Mouse (Mus musculus) cerebellum, postnatal 36 days (tissue): ENCODE data around the gene Fnbp1.

ENCODE experiments used
- DNase-seq, 2 experiments: peaks; one replicate each; pipeline ENCODE4 v3.0.0; 2021 to 2022; ENCODE audit warnings: mixed read lengths in 2 of 2

The Fnbp1 gene

DNA sequence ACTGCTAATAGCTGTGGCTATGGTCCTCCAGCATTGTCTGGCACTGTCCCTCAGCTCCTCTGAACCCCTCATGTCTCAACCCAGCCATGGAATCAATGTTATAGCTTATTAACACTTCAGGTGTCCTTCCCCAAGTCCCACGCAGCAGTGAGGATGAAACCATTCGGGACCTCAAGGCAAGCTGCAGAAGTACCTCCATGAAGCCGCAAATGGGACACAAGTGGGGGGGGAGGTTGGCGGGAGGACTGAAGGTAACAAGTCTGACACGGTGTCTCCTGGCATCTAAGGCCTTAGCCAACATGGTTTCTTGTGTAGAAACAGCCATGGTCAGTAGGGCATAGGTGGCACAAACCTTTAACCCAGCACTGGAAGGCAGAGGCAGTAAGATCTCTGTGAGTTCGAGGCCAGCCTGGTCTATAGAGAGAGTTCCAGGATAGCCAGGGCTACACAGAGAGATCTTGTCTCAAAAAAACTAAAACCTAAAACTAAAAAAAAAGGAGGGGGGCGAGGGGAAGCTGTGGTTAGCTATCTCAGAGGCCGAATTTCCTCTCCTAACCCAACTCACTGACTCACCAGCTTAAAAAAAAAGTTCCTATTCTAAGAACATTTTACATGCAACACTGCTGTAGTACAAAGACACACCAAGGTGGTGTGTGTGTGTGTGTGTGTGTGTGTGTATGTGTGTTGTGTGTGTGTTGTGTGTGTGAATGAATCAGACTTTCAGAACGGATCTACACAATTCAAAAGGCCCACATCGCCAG, 79.8 kb downstream of the Fnbp1 start:
- DNase-seq: peak in 1 of 2 experiments; percentile 40

GRCm38 (mm10) chr2:31060787-31061730, 80.7 kb downstream of the Fnbp1 start:
- DNase-seq: peak; percentile 90 to 91

- no peak for DNase-seq
These were observed 81.5 kb downstream of the Fnbp1 start for GRCm38 (mm10) chr2:31060271-31060670.

GRCm38 (mm10) chr2:31058443-31058842, 83.4 kb downstream of the Fnbp1 start:
- no peak for DNase-seq

DNA sequence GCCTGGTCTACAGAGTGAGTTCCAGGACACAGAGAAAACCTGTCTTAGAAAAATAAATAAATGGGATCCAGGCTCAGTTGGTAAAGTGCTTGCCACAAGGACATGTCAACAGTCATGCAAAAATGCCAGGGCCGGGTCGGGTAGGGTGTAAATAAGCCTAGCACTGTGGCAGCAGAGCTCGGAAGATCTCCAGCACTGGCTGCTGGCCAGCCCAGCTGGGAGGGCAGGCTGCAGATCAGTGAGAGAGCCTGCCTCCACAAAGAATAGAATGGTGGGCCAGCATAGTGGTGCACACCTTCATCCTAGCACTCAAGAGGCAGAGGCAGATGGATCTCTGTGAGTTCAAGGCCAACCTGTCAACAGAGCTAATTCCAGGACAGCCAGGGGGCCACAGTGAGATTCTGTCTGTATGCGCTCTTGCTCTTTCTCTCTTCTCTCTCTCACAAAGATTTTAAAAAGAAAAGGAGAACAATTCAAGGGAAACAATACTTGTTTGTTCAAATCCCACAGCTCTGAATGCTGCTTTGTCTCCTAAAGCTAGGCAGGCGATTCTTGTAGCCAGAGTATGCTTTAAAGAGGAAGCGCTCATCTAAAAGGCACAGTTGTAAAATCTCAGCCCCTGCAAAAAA, 84.1 kb downstream of the Fnbp1 start:
- DNase-seq: peak; percentile 74 to 80

DNA sequence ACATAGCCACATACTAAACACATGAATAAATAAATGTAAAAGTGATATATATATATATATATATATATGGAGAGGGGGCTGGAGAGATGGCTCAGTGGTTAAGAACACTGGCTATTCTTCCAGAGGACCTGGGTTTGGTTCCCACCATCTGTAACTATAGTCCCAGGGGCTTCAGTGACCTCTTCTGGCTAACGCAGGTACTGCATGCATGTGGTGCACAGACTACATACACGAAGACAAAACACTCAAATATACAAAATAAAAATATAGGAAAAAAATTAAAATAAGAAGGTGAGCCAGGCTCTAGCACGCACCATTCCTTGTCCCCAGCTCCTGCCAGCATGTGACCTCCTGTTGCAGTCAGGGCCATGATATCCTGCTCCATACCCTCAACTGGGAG, 85.7 kb downstream of the Fnbp1 start:
- no peak for DNase-seq

DNA sequence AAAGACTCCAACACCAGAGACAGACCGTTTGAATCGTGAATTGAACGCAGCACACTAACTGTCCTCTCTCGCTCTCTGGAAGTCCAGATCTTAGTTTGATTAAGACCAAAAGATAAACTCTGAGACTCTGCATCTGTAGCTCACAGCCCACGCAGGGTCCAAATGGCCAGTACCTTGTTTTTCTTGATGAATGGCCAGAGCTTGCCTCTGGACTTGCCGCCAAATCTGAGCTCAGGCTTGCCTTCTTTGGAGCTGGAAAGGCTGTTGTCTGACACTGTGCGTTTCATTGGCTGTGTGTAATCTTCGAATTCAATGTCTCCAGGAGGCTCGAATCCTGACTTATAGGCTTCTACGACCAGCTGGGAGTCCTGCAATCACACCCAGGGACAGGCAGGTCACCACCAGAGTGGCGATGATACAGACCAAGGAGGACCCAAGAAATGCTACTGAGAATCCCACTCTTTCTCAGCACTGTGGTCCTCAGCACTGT, 87.9 kb downstream of the Fnbp1 start:
- no peak for DNase-seq

DNA sequence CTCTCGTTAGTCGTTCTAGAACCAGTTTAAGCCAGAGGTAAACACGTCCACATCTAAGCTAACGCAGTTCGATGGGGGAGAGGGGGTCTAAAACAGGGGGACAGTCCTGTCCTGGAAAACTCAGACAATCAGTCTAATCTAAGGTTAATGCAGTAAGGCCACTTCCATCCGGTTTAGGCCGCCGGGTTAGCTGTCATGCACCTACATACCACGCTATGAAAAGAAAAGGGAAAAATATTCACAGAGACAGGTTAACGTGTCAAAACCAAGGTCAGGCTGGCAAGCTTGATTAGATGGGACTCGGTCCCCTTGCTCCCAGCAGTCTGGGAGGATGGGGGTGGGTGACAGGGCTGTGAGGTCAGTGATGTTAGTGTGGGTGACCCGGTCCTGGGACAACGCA, 88.4 kb downstream of the Fnbp1 start:
- no peak for DNase-seq

DNA sequence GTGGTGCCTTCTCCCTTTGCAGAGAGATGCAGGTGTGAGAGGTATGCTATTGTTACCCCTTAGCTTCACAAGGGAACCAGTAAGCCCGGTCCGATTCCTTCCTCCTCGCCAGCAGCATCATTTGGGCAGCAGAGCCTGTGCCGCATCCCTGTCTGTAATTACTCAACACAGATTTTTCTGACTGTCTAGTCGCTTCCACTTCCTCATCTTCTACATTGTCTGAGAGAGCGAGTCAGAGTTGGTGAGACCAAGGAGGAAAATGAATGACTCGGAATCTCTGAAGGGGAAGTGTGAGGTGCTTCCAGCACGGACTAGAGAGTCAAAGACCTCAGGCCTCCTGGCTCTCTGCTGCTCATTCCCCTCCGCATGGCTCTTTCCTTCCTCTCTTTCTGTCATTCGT, 89.4 kb downstream of the Fnbp1 start:
- DNase-seq: no peak

GRCm38 (mm10) chr2:31048037-31048436, 93.8 kb downstream of the Fnbp1 start:
- DNase-seq: no peak

GRCm38 (mm10) chr2:31043856-31044255, 98.0 kb downstream of the Fnbp1 start:
- DNase-seq: no peak

DNA sequence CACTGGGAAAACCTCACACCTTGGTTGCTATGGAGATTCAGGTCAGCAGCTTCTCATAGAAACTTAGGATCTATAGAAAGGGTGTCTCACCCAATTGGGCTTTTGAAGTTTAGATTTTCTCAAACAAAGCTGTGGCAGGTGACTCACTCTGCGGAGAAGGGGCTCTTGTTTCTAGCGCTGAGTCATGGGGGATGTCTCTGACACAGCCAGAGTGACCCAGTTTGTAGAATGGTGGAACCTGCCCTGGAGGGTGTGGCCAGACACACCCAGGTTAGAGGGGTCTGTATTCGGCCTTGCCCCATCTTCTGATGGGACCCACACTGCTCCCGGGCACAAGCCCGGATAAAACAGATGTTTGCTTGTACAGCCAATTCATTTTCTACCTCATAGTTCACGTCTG, 98.9 kb downstream of the Fnbp1 start:
- no peak for DNase-seq

- no peak for DNase-seq
These were observed 100.4 kb downstream of the Fnbp1 start for GRCm38 (mm10) chr2:31041386-31041785.

- DNase-seq: no peak
These were observed 101.3 kb downstream of the Fnbp1 start for GRCm38 (mm10) chr2:31040487-31040886.

DNA sequence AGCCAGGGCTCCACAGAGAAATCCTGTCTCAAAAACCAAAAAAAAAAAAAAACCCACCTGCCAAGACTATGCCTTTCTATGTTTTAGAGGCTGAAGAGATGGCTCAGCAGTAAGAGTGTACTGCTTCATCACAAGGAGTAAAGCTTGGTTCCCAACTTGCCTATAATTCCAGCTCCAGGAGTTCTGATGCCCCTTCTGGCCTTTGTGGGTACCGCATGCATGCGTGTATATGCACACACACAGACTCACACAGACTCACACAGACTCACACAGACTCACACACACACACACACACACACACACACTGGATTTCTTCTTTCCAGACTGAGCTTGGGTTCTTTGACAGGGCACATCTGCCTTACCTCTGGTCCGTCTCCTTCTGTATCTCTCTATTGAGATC, 101.8 kb downstream of the Fnbp1 start:
- DNase-seq: no peak

DNA sequence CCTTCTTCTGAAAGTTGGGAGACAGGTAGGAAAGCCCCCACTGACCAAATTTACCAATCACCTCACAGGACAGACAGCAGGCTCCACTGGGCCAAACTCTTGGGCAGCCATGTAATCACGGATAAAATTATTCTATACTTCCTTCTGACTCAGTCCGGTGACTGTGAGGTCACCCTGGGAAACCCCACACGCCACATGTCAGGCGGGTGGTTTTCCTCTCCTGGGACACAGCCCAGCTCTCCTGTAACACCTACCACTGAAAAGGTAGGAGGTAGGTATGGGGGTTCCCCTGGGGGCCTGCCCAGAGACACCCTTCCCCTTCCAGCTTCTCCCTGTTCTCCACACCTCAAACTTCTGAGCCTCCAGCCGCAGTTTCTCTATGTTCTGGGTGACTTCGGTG, 105.0 kb downstream of the Fnbp1 start:
- no peak for DNase-seq

DNA sequence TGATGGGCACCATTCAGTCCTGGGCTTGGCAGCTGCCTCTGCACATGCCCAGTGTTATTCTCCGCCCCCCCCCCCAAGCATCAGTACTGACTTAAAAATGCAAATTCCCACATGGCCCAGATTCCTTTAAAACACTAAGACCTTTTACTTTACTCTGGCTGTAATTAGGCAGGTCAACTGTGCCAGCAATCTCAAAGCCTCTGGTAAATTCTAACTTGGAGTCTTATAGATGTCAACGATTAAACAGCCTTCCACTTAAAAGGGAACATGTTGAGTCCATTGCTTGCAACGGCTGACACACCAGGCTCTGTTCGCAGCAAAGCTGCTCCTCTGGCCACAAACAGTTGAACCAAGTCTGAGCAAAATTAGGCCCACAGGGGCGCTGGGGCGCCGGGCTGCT, 109.8 kb downstream of the Fnbp1 start:
- no peak for DNase-seq

- DNase-seq: no peak
These were observed 115.2 kb downstream of the Fnbp1 start for GRCm38 (mm10) chr2:31026642-31027041.

- no peak for DNase-seq
These were observed 116.3 kb downstream of the Fnbp1 start for GRCm38 (mm10) chr2:31025458-31025857.

DNA sequence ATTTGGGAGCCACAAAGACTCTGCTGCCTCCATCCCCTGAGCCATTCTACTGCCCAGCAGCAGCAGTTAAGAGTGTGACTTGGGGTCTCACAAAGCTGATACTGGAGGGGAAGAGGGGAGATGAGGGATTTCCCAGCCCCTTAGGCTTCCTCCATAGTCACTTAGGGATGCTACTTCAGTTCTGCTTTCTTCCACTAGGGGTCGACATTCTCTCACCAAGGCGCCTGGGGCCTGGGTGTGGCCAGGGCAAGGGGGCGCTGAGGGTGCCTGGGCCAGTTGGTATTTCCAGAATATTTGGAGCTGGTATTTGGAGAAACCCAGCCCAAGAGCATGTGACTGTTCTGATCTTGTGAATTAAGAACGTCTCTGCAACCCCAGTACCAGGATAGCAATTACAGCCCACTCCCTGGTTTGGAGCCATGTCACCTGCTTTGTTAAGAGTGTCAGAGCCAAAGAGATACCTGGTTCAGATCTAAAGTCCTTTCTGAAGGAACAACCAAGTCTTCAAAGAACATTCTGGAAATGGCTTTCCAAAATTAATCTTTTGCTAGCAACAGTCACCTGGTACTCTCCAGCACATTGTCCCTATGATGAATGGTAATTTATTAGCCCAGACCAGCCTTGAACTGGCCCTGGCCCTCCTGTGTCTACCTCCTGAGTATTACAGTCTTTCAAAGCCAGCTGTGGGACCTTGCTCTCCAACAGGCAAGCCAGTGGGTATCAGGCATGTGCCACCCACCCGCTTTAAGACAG, 117.0 kb downstream of the Fnbp1 start:
- DNase-seq: peak; percentile 60 to 79

DNA sequence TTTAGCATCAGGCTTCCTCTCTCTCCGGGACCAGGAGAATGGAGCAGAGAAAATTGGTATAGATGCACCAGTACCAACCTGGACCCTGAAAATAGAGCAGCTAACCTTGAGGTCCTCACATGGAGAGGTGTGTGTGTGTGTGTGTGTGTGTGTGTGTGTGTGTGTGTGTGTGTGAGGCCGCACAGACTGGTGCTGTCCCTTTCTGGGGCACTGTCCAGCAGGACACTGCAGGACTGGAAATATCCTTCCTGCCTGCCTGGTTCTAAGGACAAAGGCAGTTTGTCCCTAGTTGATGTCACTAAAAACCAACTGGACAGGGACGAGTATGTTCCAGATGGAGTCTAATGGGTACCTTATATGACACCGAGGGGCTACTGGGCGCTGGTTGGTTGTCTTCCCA, 117.9 kb downstream of the Fnbp1 start:
- peak in 1 of 2 experiments; percentile 26 for DNase-seq

GRCm38 (mm10) chr2:31020202-31020601, 121.6 kb downstream of the Fnbp1 start:
- DNase-seq: peak; percentile 28 to 42
